Mouse (Mus musculus) CD8-positive naive resting alpha-beta T cell, adult 2 months (primary cell): Measurements from ENCODE around the gene Pcdh8.

Experiments used
- DNase-seq, 2 experiments: peaks; one replicate each; pipeline ENCODE4 v3.0.0; 2022; ENCODE audit warnings: low read depth in 2 of 2, low spot score in 2 of 2

Gene Pcdh8

DNA sequence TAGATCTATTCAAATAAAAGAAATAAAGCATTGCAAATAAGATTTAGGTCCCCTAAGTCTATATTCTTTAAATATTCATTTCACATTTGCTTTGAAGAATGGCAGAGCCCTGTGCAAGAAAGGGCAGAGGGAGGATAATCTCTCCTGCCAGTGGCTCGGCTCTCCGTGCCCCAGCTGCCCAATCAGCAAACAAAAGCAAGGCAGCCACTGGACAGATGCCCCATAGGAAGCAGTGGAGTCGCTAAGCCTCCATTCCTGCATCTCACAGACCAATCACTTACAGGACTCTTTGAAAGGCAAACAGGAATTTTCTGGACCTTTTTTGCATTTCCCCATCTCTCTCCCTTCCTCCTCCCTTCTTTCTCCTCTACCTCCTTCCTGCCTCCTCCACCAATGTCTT is 17.0 kb downstream of the Pcdh8 start:
- DNase-seq, result no peak

GRCm38 (mm10) chr14:79753733-79754132 is 17.4 kb downstream of the Pcdh8 start:
- no peak for DNase-seq

- DNase-seq, result no peak
These were observed 30.6 kb downstream of the Pcdh8 start for GRCm38 (mm10) chr14:79740515-79740914.

DNA sequence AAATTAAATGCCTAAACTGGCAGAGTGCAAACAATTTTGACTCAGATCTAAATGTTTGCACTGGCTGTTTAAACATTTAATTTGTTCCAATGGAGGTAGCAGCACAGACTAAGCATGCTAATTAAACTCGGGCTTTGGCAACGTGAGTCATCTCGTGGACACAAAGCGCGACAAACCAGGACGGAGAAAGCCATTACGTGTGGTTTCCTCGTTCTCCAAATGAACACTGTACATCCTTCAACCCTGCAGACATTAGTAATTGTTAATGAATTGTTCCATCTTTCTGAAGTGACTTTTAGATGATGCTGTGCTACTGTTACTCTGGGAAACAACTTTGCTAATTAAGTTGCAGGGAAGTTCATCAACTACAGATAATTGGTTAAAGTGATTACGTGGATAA is 32.7 kb downstream of the Pcdh8 start:
- DNase-seq, result no peak

DNA sequence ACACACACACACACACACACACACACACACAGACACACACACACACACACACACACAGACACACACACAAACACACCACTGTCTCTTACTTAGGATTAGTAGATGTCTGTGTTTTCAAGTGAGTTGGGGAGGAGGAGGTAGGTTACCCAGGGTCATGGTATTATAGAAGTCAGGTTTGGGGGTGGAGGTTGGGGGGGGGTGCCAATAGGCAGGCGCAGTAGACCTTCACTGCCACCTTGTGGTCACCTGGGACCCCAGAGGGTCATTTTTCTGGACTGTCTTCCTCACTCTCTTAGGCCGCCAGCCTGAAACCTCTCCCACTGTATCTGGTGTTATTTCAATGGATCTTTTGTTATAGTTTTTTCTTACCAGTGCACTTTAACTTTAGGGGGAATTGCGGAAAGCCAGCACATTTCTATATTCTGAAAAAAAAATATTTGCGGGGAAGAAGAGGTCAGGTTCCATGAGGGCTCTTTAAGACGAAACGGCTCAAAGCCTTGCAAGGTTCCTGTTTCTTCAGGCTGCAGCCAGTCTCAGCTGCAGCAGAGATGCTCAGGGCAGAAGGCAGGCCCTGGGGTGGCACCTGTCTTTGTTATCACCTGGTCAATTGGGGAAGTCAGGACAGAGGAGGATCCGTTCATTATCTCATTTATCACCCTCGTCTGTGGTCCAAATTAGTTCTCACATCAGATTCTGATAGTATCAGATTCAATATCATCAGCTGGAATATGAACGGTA is 33.3 kb downstream of the Pcdh8 start:
- DNase-seq, result no peak

GRCm38 (mm10) chr14:79736781-79737180 is 34.3 kb downstream of the Pcdh8 start:
- no peak for DNase-seq

DNA sequence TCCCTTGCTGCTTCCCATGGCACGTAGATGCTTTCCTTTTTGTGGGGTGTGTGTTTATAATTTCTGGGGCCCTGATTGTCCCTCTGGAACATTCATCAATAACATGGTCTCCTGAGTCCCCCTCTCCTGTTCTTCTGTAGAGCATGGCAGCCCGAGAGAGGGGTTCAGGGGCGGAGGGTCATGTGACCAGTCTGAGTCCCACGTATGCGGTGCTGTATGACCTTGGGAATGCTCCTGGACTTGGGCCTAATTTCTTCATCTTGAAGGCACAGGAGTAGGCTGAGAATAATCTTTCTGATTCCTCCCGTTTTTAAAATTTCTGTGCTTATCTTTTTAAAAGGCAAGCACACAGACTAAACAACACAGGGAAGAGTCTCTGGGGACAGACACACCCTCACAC is 37.6 kb downstream of the Pcdh8 start:
- DNase-seq, result no peak

DNA sequence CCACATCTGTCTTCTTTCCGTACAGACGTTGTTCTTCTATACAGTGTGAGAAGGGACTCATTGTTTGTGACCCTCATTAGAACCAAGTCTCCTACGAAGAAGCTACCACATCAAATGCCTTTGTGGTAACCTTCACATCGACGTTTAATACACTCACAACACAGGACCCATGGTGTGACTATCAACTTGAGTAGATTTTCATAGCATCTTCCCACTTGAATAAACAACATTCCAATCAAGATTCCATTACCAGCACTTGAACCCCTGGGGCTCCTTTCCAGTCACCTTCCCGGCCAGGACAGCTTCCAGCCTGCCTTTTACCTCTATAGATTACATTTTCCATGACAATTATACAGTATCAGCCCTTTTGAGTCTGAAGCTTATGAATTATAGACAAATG is 42.3 kb downstream of the Pcdh8 start:
- DNase-seq, result no peak

GRCm38 (mm10) chr14:79724002-79724681 is 47.0 kb downstream of the Pcdh8 start:
- DNase-seq, result no peak

- no peak for DNase-seq
These were observed 48.9 kb downstream of the Pcdh8 start for GRCm38 (mm10) chr14:79722228-79722627.
